Mouse (Mus musculus) hindlimb bud, embryonic 11.5 days (tissue): ENCODE measurements around the gene Gm10382.
"Not testable (repeated sequence)": the region's sequence is repeated elsewhere in the genome, so short reads cannot be mapped to it uniquely, and the experiment has no call there.

Experiments used
- DNase-seq: peaks from one replicate; pipeline ENCODE4 v3.0.0-alpha.2; 2012; ENCODE audit warnings: low read depth, low spot score; ENCODE audit errors: extremely low spot score

The Gm10382 gene

GRCm38 (mm10) chr5:125368568-125368967 lies 20.6 kb upstream of the Gm10382 start:
- no peak for DNase-seq

- no peak for DNase-seq
Observed at GRCm38 (mm10) chr5:125370950-125371693, 18.0 kb upstream of the Gm10382 start.

GRCm38 (mm10) chr5:125372027-125372426 lies 17.1 kb upstream of the Gm10382 start:
- no peak for DNase-seq

GRCm38 (mm10) chr5:125375871-125376270 lies 13.3 kb upstream of the Gm10382 start:
- DNase-seq = no peak

DNA sequence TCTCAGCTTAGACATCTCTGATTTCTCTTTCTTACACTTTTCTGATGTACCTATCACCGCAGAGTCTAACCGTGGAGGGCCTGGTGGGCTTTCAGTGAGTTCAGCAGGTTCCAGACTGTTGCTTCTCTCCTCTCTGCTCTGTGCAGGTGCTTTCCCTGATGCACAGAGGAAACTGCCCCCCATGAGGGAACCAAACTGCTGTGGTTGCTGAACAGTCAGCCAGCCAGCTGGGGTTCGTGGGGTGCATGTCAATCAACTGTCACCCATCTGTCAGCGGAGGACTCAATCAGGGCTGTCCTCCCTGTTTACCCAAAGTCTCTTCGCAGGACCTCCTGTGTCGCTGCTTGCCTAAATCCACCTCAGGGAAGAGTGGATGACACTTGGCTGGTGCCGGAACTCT lies 11.9 kb upstream of the Gm10382 start:
- DNase-seq = no peak

DNA sequence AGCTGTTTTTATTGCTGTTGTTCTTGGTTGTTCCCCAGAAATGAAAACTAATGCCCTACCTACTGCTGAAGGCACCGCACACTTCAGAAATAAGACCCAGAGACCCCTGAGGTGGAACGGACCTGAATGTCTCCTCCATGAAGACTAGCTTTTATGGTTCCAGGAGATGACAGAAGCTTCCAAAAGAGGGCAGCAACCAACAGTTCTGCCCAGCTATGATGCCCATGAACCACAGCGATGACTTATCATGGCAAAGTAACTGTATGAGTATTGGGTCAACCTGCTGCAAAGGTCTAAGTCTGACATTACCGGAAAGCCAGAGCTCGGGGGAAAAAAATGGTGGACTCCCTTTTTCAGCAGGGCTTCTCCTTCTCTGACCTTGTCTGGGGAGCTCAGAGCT lies 10.2 kb upstream of the Gm10382 start:
- DNase-seq = no peak

DNA sequence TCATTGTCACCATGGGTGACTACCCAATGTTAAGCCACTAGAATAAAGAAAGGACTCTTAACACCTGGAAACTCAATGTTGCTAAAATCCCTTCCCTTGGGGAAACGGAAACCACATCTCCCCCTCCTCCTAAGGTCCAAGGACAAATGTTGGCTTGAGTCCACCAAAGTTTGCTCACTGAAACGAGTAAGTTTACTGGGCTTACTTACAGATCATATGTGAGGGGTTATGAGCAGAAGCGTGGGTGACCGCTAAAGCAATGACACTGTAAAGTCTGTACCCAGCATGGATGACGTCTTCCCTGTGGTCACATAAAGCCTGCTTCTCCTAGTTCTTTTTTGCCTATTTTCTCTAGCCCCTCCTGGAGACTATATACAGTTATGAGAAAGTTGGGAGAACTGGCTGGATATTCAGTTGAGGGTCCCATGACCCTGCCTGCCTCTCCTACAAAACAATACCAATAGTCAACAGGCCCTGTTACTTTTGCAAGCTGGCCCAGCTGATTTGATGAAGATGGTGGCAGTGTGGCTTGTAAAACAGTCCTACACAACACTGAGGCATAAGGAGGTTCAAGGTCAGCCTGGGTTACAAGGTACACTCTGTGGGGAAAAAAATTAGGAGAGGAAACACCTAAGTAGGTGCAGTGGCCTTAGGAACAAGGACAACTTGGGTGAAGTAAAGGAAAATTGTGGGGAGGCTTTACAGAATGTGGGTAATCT lies 7.0 kb upstream of the Gm10382 start:
- DNase-seq = no peak

DNA sequence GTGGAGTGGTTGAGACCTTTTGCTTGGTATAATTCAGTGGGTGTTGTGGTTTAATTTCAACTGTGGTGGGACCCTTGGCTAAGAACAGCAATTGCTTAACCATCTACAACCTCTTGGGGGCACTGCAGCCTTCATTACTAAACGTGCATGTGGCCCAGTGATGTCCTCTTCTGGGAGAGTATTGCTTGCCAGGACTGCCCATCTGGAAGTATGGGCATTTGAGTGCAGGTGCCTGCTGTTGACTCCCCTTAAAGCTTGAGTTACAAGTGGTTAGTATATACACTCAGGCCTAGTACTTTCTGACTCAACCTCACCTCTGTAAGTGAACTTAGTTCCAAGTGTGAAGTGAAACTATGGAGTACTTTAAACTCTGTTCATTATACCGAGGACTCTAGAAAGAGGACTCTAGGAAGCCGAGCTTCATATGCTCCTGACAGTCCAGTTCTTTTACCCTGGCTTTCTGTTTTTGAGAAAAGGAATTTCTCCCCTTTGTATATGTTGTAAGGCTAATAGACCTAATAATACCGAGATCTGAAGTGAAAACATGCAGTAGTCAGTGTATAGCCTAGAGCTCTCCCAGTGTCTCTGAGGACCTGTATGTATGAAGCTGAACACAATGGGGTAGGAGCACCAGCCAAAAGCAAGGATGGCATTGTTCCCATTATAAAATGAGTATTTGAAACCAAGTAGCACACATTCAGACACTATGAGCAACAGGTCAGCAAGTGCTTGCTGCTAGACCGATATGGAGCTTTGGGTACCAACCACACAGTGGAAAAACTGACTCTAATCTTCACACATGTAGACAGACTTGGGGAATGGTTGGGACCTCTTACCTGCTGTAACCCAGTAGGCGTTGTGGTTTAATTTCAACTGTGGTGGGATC lies 6.2 kb upstream of the Gm10382 start:
- DNase-seq = no peak

DNA sequence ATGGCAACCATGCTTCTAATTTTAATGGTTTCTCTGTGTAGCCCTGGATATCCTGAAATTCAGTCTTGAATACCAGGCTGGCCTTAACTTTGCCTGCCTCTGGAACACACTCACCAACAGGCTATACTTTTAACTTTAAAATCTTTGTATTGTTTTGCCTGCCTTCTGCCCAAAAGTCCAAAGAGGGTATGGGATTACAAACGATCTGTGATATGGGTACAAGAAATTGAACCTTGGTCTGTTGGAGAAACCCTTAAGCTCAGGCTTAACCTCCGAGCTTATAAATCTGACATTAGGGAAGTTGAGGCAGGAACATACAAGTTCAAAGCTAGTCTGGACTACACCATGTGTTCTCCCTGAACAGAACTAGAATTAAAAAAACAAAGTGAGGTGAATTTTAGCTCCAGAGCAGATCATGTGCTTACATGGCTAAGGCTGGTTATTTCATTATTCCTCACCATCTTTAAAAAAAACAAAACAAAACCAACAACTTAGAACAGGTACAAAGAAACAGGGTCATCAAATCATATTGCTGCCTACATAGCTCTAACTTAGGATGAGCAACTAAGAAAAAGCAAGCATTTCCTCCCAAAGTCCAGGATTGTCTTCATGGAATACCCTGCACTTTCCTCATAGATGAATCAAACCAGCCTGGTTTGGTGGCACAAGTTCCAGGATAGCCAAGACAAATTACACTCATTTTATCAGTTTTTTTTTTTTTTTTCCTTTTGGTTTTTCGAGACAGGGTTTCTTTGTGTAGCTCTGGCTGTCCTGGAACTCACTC lies 5.3 kb upstream of the Gm10382 start:
- no peak for DNase-seq

- no peak for DNase-seq
Observed at GRCm38 (mm10) chr5:125384512-125385214, 4.5 kb upstream of the Gm10382 start.

- no peak for DNase-seq
Observed at GRCm38 (mm10) chr5:125385215-125385940, 3.7 kb upstream of the Gm10382 start.

DNA sequence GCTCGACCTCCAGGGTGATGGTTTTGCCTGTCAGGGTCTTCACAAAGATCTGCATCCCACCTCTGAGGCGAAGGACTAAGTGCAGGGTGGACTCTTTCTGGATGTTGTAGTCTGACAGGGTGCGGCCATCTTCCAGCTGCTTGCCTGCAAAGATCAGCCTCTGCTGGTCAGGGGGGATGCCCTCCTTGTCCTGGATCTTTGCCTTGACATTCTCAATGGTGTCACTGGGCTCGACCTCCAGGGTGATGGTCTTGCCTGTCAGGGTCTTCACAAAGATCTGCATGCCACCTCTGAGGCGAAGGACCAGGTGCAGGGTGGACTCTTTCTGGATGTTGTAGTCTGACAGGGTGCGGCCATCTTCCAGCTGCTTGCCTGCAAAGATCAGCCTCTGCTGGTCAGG lies 1.8 kb upstream of the Gm10382 start:
- DNase-seq = not testable (repeated sequence)

DNA sequence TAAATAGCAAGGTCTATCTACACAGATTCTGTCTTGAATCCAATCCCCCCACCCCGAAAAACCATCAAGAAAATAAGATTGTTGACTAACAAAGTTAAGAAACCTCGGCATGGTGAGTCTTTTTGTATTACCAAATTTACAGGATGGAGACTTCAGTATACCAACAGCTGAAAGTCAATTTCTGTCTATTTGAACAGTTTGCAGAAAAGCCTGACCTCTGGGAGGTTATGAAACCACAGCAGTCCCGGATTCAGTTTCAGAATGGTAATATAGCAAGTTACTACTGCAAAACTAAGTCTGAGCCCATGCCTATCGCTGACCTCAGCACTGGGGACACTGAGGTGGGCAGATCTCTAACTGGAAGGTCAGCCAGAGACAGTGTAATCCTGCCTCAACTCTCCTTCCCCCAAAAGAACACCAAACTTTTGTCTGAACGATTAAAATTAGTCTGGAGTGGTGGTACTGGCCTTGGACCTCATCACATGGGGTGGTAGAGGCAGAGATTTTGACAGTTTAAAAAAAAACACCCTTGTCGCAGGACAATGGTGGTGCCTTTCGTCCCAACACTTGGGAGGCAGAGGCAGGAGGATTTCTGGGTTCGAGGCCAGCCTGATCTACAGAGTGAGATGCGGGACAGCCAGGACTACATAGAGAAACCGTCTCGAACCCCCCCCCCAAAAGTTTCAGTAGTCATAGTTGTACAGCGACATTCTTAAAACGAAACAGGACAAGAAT lies 597 bp upstream of the Gm10382 start:
- no peak for DNase-seq

GRCm38 (mm10) chr5:125389579-125390441 lies 688 bp downstream of the Gm10382 start, which contains the start of gene Ubc:
Ubc (minus strand) TSS chr5:125390202.
- DNase-seq = no peak

DNA sequence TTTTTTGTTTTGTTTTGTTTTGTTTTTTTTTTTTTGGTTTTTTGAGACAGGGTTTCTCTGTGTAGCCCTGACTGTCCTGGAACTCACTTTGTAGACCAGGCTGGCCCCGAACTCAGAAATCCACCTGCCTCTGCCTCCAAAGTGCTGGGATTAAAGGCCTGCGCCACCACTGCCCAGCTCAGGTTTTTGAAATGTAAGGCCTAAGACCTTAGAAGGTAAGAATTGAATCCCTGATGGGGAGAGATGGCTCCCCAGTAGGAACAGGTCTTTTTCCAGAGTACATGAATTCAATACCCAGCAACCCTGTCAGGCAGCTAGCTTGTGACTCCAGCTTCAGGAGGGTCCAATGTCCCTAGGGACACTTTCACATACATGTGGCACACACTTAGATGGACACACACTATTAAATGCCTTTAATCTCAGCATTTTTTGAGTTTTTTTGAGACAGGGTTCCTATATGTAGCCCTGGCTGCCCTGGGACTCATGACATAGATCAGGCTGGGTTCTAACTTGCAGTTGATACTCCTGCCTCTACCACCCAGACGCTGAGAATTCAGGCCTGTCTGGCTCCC lies 1.9 kb downstream of the Gm10382 start:
- no peak for DNase-seq

GRCm38 (mm10) chr5:125391609-125392008 lies 2.5 kb downstream of the Gm10382 start:
- DNase-seq = no peak

GRCm38 (mm10) chr5:125392176-125392575 lies 3.1 kb downstream of the Gm10382 start:
- not testable (repeated sequence) for DNase-seq

DNA sequence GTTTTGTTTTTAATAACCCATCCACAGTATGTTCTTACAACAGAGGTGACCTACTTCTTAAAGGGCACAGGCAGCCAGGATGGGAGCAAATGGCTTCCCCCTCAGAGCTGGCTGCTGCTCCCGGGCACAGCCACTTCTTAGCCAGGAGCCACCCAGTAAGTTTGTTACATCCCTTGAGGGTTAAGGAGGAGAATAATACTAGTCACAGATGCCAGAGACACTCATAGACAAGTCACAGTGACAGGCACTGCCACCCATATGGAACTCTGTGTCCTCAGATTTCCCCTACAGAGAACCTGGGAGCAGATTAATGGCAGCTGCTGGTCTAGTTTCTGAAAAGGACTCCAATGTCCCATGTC lies 3.5 kb downstream of the Gm10382 start:
- no peak for DNase-seq
